Mouse (Mus musculus): Measurements from ENCODE around the gene Actl11. TPM values are rescaled to one million over a fixed set of nuclear protein-coding genes. Genes with fewer than 3 reads are reported as not detected.

Gene Actl11
- polyA plus RNA-seq (2015; fragmentation: Nextera tagmentation; extraction: Ambion mirVana): not detected in 2 replicates

- H3K9me3 ChIP-seq (replicated peaks): no peaks in the 10 kb centered on the region
- H3K36me3 ChIP-seq: no peaks in the 10 kb centered on the region
- H3K4me3 ChIP-seq (replicated peaks): no peak within 1 kb of the TSS
- peaks cover 30% of the 10 kb centered on the region for H3K4me1 ChIP-seq
- H3K27me3 ChIP-seq (replicated peaks): no peaks in the 10 kb centered on the region
- WGBS: 84% methylated on average over 3 of the region's 3 CpGs
- H3K9ac ChIP-seq (replicated peaks): no peak within 1 kb of the TSS
- no peak within 1 kb of the TSS for H3K27ac ChIP-seq (replicated peaks)
- ATAC-seq (ENCODE audit: low FRiP score): no peak
- no peak within 1 kb of the TSS for H3K4me2 ChIP-seq
Observed at GRCm38 (mm10) chr9:107928169-107928568, at the start of gene Actl11. Gene Actl11 (plus strand): TSS chr9:107928469.

GRCm38 (mm10) chr9:107880411-107880810 lies 47.9 kb upstream of the Actl11 start:
- Histone ChIP-seq H3K27me3 (replicated peaks) (peaks cover 11% of the 10 kb centered on the region), H3K4me3 (replicated peaks) (no peak overlapping the region), H3K4me1 (no peaks in the 10 kb centered on the region), H3K4me2 (no peak overlapping the region), H3K9me3 (replicated peaks) (no peaks in the 10 kb centered on the region), H3K36me3 (no peaks in the 10 kb centered on the region), H3K9ac (replicated peaks) (no peak overlapping the region), H3K27ac (replicated peaks) (no peak overlapping the region)
- WGBS: 64% methylated on average over 4 of the region's 4 CpGs
- ATAC-seq (ENCODE audit: low FRiP score): no peak

DNA sequence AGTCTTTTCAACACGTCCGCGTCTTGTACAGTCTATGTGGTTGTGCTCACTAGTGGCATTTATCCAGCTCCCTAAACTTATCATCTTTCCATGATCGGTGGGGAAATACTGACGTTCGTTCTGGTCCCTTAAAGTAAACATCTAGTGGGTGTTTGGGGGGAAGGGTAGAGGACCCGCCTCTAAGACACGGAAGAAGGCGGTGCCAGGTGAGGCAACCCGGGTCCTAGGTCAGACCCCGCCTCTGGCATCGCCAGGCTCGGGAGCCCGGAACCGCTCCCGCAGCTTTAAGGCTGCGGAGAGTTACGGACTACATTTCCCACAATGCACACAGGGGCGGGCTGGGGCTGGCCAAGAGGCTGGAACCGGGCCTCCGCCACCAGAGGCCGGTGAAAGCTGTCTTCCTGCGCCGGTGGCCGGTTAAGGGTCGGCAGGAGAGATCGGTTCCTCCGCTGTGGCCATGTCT lies 40.4 kb upstream of the Actl11 start, which contains the start of gene Mon1a:
Gene Mon1a (plus strand): TSS at position 348 of the 463 bp plus-strand sequence.
- H3K36me3 ChIP-seq: 0 out of 2 replicates have a peak, but pooled peaks cover 4% of the 10 kb centered on the region
- H3K27ac ChIP-seq (replicated peaks): peak within 1 kb of the TSS; percentile 85
- H3K9me3 ChIP-seq (replicated peaks): no peaks in the 10 kb centered on the region
- peaks cover 17% of the 10 kb centered on the region for H3K27me3 ChIP-seq (replicated peaks)
- H3K4me2 ChIP-seq: peak within 1 kb of the TSS; percentile 83
- WGBS: under 1% methylated on average over 28 of the region's 28 CpGs
- ATAC-seq (ENCODE audit: low FRiP score): peak; percentile 95
- peak within 1 kb of the TSS; percentile 86 for H3K9ac ChIP-seq (replicated peaks)
- peaks cover 22% of the 10 kb centered on the region for H3K4me1 ChIP-seq
- peak within 1 kb of the TSS; percentile 84 for H3K4me3 ChIP-seq (replicated peaks)

DNA sequence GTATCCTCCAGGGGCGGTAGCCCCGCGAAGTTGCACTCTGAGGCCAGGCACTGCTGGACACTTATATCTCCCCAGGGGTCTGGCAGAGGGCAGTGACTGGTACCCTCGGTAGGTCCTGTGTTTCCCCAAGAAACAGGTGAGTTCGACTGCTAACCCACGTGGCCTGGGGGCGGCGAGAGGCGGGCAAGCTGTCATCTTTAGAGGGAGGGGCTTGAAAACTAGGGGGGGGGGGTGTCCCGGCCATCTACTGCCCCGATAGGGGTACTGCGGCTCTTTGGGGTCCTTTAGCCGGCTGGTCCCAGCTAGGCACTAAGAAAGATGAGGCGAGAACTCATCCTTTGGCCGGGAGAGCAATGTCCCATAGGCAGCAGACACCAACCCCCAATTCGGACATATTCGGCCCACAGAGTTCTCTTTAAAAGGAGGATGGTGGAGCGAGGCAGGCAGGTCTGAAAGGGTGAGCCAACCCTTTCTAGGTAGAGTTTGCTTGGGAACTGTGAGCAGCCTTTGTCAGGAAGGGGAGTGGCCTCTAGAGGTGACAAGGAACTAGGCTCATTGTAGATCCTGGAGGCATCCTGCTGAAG lies 39.9 kb upstream of the Actl11 start:
- peak overlapping the region; percentile 85 for H3K27ac ChIP-seq (replicated peaks)
- peaks cover 22% of the 10 kb centered on the region for H3K4me1 ChIP-seq
- 0 out of 2 replicates have a peak, but pooled peaks cover 4% of the 10 kb centered on the region for H3K36me3 ChIP-seq
- no peaks in the 10 kb centered on the region for H3K9me3 ChIP-seq (replicated peaks)
- H3K4me3 ChIP-seq (replicated peaks): peak overlapping the region; percentile 84
- peak overlapping the region; percentile 83 for H3K4me2 ChIP-seq
- peak; percentile 84 for ATAC-seq (ENCODE audit: low FRiP score)
- peaks cover 17% of the 10 kb centered on the region for H3K27me3 ChIP-seq (replicated peaks)
- WGBS: 0% methylated on average over 18 of the region's 18 CpGs
- H3K9ac ChIP-seq (replicated peaks): peak overlapping the region; percentile 86

DNA sequence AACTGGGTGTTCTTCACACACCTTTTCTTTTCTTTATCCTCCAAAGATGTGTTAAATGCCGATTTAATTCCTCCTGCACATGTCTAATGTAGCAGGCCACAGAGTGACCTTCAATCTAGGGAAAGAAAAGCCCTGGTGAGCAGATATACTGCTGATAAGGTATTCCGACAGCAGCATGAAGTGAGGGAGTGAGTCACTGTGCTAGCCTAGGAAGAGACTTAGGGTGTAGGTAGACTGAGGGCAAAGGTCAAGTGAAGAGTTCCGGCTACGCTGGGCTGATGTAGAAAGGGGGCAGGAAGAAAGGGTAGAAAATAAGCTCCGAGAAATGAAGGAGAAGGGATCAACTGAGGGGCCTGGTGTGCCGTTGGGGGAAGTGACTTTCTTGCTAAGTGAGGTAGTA lies 38.0 kb upstream of the Actl11 start:
- 91% methylated on average over 6 of the region's 6 CpGs for WGBS
- Histone ChIP-seq H3K27ac (replicated peaks) (no peak overlapping the region), H3K36me3 (0 out of 2 replicates have a peak, but pooled peaks cover 4% of the 10 kb centered on the region), H3K4me1 (peaks cover 22% of the 10 kb centered on the region), H3K4me3 (replicated peaks) (no peak overlapping the region), H3K27me3 (replicated peaks) (peaks cover 11% of the 10 kb centered on the region), H3K4me2 (no peak overlapping the region), H3K9ac (replicated peaks) (no peak overlapping the region), H3K9me3 (replicated peaks) (no peaks in the 10 kb centered on the region)
- no peak for ATAC-seq (ENCODE audit: low FRiP score)

- Histone ChIP-seq H3K4me3 (replicated peaks) (no peak overlapping the region), H3K9me3 (replicated peaks) (no peaks in the 10 kb centered on the region), H3K27me3 (replicated peaks) (peaks cover 9% of the 10 kb centered on the region), H3K36me3 (0 out of 2 replicates have a peak, but pooled peaks cover 4% of the 10 kb centered on the region), H3K4me1 (peaks cover 22% of the 10 kb centered on the region), H3K4me2 (no peak overlapping the region), H3K27ac (replicated peaks) (no peak overlapping the region), H3K9ac (replicated peaks) (no peak overlapping the region)
- 90% methylated on average over 1 of the region's 1 CpGs for WGBS
- no peak for ATAC-seq (ENCODE audit: low FRiP score)
Observed at GRCm38 (mm10) chr9:107891023-107891422, 37.2 kb upstream of the Actl11 start.

GRCm38 (mm10) chr9:107898563-107898962 lies 29.7 kb upstream of the Actl11 start:
- ATAC-seq (ENCODE audit: low FRiP score): no peak
- WGBS: 88% methylated on average over 10 of the region's 10 CpGs
- H3K9me3 ChIP-seq (replicated peaks): no peaks in the 10 kb centered on the region

GRCm38 (mm10) chr9:107899855-107900254 lies 28.4 kb upstream of the Actl11 start:
- peaks cover 12% of the 10 kb centered on the region for H3K27me3 ChIP-seq (replicated peaks)
- WGBS: 81% methylated on average over 12 of the region's 12 CpGs
- no peak overlapping the region for H3K4me3 ChIP-seq (replicated peaks)
- H3K9me3 ChIP-seq (replicated peaks): no peaks in the 10 kb centered on the region
- peaks cover 38% of the 10 kb centered on the region for H3K36me3 ChIP-seq
- no peak overlapping the region for H3K27ac ChIP-seq (replicated peaks)
- no peak overlapping the region for H3K9ac ChIP-seq (replicated peaks)
- ATAC-seq (ENCODE audit: low FRiP score): no peak
- H3K4me1 ChIP-seq: peaks cover 17% of the 10 kb centered on the region
- H3K4me2 ChIP-seq: no peak overlapping the region

More at GRCm38 (mm10) chr9:107898563-107898962, 29.7 kb upstream of the Actl11 start:
- Histone ChIP-seq H3K4me1 (peaks cover 16% of the 10 kb centered on the region), H3K9ac (replicated peaks) (no peak overlapping the region), H3K36me3 (peaks cover 38% of the 10 kb centered on the region), H3K4me2 (no peak overlapping the region), H3K27ac (replicated peaks) (no peak overlapping the region), H3K4me3 (replicated peaks) (no peak overlapping the region), H3K27me3 (replicated peaks) (peaks cover 12% of the 10 kb centered on the region)

DNA sequence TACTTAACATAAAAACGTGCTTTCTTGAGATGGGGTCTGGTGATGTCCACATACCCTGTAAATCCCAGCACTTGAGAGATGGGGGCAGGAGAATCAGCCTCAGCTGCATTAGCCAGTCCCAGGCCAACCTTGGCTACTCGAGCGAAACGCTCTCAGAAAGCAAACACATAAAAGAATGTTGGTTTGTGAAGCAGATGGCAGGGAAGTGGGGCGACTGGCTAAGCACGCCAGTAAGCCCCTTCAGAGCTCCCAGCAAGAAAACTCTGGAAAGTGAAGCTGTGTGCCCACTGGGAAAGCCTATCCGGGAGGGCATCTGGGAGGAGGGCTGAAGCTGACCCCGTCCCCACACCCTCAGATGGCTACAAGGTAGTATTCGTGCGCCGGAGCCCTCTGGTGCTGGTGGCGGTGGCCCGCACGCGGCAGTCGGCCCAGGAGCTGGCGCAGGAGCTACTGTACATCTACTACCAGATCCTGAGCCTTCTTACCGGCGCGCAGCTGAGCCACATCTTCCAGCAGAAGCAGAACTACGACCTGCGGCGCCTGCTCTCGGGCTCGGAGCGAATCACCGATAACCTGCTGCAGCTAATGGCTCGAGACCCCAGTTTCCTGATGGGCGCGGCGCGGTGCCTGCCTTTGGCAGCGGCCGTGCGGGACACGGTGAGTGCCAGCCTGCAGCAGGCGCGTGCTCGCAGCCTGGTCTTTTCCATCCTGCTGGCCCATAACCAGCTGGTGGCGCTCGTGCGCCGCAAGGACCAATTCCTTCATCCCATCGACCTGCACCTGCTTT lies 27.2 kb upstream of the Actl11 start:
- ATAC-seq (ENCODE audit: low FRiP score): peak; percentile 77
- Histone ChIP-seq H3K27me3 (replicated peaks) (peaks cover 12% of the 10 kb centered on the region), H3K9me3 (replicated peaks) (no peaks in the 10 kb centered on the region), H3K9ac (replicated peaks) (peak overlapping the region; percentile 49), H3K36me3 (peaks cover 38% of the 10 kb centered on the region), H3K4me2 (peak overlapping the region; percentile 64), H3K27ac (replicated peaks) (no peak overlapping the region), H3K4me1 (peaks cover 20% of the 10 kb centered on the region), H3K4me3 (replicated peaks) (peak overlapping the region; percentile 36)
- 6% methylated on average over 44 of the region's 44 CpGs for WGBS

DNA sequence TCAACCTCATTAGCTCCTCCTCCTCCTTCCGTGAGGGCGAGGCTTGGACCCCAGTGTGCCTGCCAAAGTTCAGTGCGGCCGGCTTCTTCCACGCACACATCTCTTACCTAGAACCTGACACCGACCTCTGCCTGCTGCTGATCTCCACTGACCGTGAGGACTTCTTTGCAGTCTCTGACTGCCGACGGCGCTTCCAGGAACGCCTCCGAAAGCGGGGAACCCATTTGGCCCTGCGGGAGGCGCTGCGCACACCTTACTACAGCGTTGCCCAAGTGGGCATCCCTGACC lies 26.7 kb upstream of the Actl11 start:
- peaks cover 33% of the 10 kb centered on the region for H3K36me3 ChIP-seq
- ATAC-seq (ENCODE audit: low FRiP score): no peak
- H3K4me3 ChIP-seq (replicated peaks): no peak overlapping the region
- peaks cover 12% of the 10 kb centered on the region for H3K27me3 ChIP-seq (replicated peaks)
- 13% methylated on average over 17 of the region's 17 CpGs for WGBS
- H3K9me3 ChIP-seq (replicated peaks): no peaks in the 10 kb centered on the region
- peak overlapping the region; percentile 64 for H3K4me2 ChIP-seq
- no peak overlapping the region for H3K9ac ChIP-seq (replicated peaks)
- no peak overlapping the region for H3K27ac ChIP-seq (replicated peaks)
- peaks cover 24% of the 10 kb centered on the region for H3K4me1 ChIP-seq

DNA sequence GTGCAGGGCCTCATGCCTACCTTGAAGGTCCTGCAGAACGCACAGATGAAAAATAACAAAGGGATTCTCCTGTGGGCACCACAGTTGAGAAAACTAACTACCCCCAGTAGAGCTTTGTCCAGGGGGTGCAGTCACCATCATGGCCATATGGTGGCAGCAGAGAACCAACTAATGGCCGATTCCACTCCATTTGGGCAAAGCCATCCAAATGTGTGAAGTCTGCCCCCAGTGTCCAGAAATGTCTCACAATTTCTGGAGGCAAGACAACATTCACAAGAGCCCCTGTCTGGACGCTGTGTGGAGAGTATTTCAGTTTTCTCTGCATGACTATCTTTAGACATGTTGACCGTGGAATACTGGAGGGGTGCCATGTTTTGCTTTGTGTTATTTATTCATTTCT lies 23.5 kb upstream of the Actl11 start:
- H3K27me3 ChIP-seq (replicated peaks): peaks cover 8% of the 10 kb centered on the region
- H3K9ac ChIP-seq (replicated peaks): no peak overlapping the region
- H3K9me3 ChIP-seq (replicated peaks): no peaks in the 10 kb centered on the region
- 0 out of 2 replicates have a peak overlapping the region, but pooled peaks have one; percentile 13 for H3K27ac ChIP-seq (replicated peaks)
- H3K4me2 ChIP-seq: no peak overlapping the region
- ATAC-seq (ENCODE audit: low FRiP score): peak; percentile 54; the same call in 1 of the 2 replicates
- WGBS: 5% methylated on average over 4 of the region's 4 CpGs
- H3K36me3 ChIP-seq: peaks cover 18% of the 10 kb centered on the region
- H3K4me1 ChIP-seq: peaks cover 40% of the 10 kb centered on the region
- no peak overlapping the region for H3K4me3 ChIP-seq (replicated peaks)

Data from neural tube, embryonic 15.5 days (tissue).